Mouse (Mus musculus) hindbrain, embryonic 11.5 days (tissue): ENCODE results near the gene Togaram2. TPM values are rescaled to one million over a fixed set of nuclear protein-coding genes. Genes with fewer than 3 reads are reported as not detected.

Experiments
- ATAC-seq: fragments of 200-750 bp; cut with Nextera tagmentation; 2 replicates; pipeline ENCODE4 v1.8.0; 2017; ENCODE audit warnings: mild to moderate bottlenecking, moderate TSS enrichment, moderate library complexity; ENCODE audit not compliant: low FRiP score
- DNase-seq: peaks from one replicate; pipeline ENCODE4 v3.0.0-alpha.2; 2015; ENCODE audit warnings: low spot score
- H3K27ac ChIP-seq: fragments of 300-500 bp; sonication (generic); 2 replicates; pipeline ENCODE4 v1.5.1; 2014; ENCODE audit warnings: mild to moderate bottlenecking, low read depth, low read length
- H3K27me3 ChIP-seq: fragments of 300-500 bp; sonication (generic); 2 replicates; pipeline ENCODE4 v1.6.1; 2014; ENCODE audit warnings: mild to moderate bottlenecking, low read length, moderate library complexity, mixed read lengths; ENCODE audit not compliant: control insufficient read depth, insufficient read depth
- H3K36me3 ChIP-seq: fragments of 300-500 bp; sonication (generic); 2 replicates; pipeline ENCODE4 v1.6.1; 2014; ENCODE audit warnings: mild to moderate bottlenecking, low read length, moderate library complexity, mixed read lengths; ENCODE audit not compliant: control insufficient read depth, insufficient read depth
- H3K4me1 ChIP-seq: fragments of 300-500 bp; sonication (generic); replicated peaks from 2 replicates; pipeline ENCODE4 v1.6.1; 2014; ENCODE audit warnings: low read length, mixed read lengths; ENCODE audit not compliant: control insufficient read depth, insufficient read depth
- H3K4me2 ChIP-seq: fragments of 300-500 bp; sonication (generic); replicated peaks from 2 replicates; pipeline ENCODE4 v1.6.1; 2014; ENCODE audit warnings: mild to moderate bottlenecking, low read depth, low read length
- H3K4me3 ChIP-seq: fragments of 300-500 bp; sonication (generic); 2 replicates; pipeline ENCODE4 v1.5.1; 2014; ENCODE audit warnings: low read depth, low read length
- H3K9ac ChIP-seq: fragments of 300-500 bp; sonication (generic); 2 replicates; pipeline ENCODE4 v1.6.1; 2014; ENCODE audit warnings: low read depth, low read length
- H3K9me3 ChIP-seq: fragments of 300-500 bp; sonication (generic); 2 replicates; pipeline ENCODE4 v1.6.1; 2016; ENCODE audit warnings: low read length; ENCODE audit not compliant: control insufficient read depth
- WGBS: fragments of 180-500 bp; shearing (Covaris S2); extraction: QIAGEN DNeasy Blood & Tissue Kit; methylation state at CpG from one replicate; pipeline ENCODE4 v1.1.7; 2014; 5-methylcytosine and 5-hydroxymethylcytosine counted together
- polyA plus RNA-seq: library from polyadenylated mRNA; unstranded; fragments of >200 nt; fragmentation: Nextera tagmentation; extraction: Ambion mirVana; gene quantifications from 2 replicates; pipeline ENCODE4 v1.2.1, GENCODE M21; 2014

Togaram2 gene
- polyA plus RNA-seq, 1 experiment from 2014 or later: not detected

DNA sequence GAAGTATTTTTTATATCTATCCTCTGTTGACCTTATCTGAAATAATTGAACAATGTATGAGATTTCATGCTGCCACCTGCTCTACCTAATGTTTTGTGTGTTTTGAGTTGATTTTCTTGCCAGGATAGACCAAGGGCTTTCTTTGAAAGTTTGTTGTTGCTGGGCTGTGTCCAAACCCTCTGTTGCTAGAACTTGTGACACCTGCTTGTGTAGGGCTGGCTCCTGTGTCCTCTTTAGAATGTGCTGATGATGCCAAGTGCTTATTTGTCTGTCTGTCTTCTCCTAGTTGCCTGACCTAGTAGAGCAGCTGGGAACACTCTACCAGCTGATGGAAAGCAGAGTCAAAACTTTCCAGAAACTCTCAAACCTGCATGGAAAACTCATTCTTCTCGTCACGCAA lies 20.6 kb upstream of the Togaram2 start:
- Histone ChIP-seq H3K4me1 (no peaks in the 10 kb centered on the region), H3K36me3 (peaks cover 4% of the 10 kb centered on the region; the same call in 1 of the 2 replicates), H3K9me3 (no peaks in the 10 kb centered on the region), H3K27me3 (no peaks in the 10 kb centered on the region), H3K27ac (no peak overlapping the region), H3K4me3 (no peak overlapping the region), H3K9ac (no peak overlapping the region), H3K4me2 (no peak overlapping the region)
- no peak for DNase-seq
- ATAC-seq: no peak
- 93% methylated on average over 2 of the region's 2 CpGs for WGBS

DNA sequence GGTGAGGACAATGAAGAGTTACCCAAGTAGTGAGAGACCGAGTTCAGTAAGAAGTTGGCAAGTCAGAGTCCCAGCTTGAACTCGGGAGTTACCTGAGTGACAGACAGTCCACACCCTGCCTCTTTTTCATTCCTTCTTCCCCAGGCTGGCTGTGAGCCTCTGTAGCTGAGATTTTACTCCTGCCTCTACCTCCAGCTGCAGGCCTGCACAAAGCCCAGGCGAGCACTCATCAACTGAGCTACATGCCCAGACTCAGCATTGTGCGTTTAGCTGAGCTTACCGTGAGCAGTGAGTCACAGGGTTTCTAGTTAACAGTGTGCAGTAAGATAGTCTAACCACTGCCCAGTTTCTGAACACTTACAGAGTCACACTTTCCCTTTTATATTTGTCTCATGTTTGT lies 20.1 kb upstream of the Togaram2 start:
- no peaks in the 10 kb centered on the region for H3K27me3 ChIP-seq
- no peak overlapping the region for H3K27ac ChIP-seq
- H3K4me1 ChIP-seq: no peaks in the 10 kb centered on the region
- no peak overlapping the region for H3K4me2 ChIP-seq
- ATAC-seq (no peak), DNase-seq (no peak)
- no peak overlapping the region for H3K9ac ChIP-seq
- H3K36me3 ChIP-seq: peaks cover 4% of the 10 kb centered on the region; the same call in 1 of the 2 replicates
- no peak overlapping the region for H3K4me3 ChIP-seq
- no peaks in the 10 kb centered on the region for H3K9me3 ChIP-seq
- 90% methylated on average over 5 of the region's 5 CpGs for WGBS

DNA sequence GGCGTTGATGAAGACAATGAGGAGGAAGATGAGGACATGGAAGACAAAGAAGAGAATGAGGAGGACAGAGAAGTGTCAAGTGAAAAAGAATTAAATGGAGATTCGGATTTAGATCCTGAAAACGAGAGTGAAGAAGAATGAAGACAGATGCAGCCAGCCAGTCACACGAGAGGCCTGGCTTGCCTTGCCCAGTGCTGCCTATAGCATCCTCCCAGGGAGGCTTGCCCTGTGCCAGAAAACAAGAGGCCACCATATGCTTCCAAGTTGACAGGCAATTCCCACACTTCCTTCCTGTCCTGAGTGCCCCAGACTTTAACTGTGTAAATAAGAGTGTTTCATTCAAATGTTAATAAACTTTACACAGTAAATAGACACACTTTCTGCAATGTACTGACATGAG lies 15.5 kb upstream of the Togaram2 start:
- ATAC-seq (no peak), DNase-seq (no peak)
- Histone ChIP-seq H3K27me3 (no peaks in the 10 kb centered on the region), H3K4me3 (no peak overlapping the region), H3K36me3 (no peaks in the 10 kb centered on the region), H3K4me1 (no peaks in the 10 kb centered on the region), H3K27ac (no peak overlapping the region), H3K9me3 (no peaks in the 10 kb centered on the region), H3K9ac (no peak overlapping the region), H3K4me2 (no peak overlapping the region)
- 88% methylated on average over 4 of the region's 4 CpGs for whole genome bisulfite sequencing

DNA sequence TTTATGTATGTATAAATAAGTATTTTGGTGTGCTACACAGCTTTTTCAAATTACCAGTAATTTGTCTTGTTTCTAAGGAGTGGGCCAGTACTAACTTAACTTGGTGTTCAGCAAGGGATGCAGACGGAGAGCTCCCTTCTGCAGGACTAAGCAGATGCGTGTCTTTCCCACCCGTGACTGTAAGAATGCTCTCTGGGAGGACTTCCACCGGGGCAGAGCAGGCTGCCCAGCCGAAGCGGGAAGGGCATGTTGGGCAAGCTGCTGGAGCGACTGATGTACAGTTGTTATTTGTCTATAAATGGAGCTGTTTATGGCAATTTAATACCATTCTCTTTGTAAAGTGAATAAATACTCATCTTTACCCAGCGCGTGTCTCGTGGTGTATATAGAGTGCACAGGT lies 14.4 kb upstream of the Togaram2 start:
- Histone ChIP-seq H3K27me3 (no peaks in the 10 kb centered on the region), H3K36me3 (no peaks in the 10 kb centered on the region), H3K9ac (no peak overlapping the region), H3K4me1 (no peaks in the 10 kb centered on the region), H3K9me3 (no peaks in the 10 kb centered on the region), H3K4me2 (no peak overlapping the region), H3K27ac (no peak overlapping the region), H3K4me3 (no peak overlapping the region)
- DNase-seq (no peak), ATAC-seq (no peak)
- 94% methylated on average over 10 of the region's 10 CpGs for WGBS

DNA sequence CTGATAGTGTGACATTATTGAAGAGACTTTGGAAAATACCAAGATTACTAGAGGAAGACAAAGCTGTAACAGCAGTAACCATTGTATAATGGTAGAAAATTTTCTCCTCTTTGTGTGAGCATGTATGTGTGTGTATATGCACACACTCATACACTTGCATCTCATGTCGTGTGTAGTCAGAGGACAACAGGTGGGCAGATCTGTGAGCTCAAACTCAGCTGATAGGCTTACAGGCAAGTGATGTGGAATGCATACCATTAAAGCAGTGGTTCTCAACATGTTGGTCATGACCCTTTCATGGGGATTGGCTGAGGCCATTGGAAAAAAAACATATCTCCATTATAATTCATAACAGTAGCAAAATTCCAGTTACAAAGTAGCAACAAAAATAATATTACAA lies 12.7 kb upstream of the Togaram2 start:
- Histone ChIP-seq H3K36me3 (no peaks in the 10 kb centered on the region), H3K4me1 (no peaks in the 10 kb centered on the region), H3K4me3 (no peak overlapping the region), H3K9ac (no peak overlapping the region), H3K27me3 (no peaks in the 10 kb centered on the region), H3K9me3 (no peaks in the 10 kb centered on the region), H3K27ac (no peak overlapping the region), H3K4me2 (no peak overlapping the region)
- WGBS: 53% methylated on average over 1 of the region's 1 CpGs
- no peak for ATAC-seq
- no peak for DNase-seq

DNA sequence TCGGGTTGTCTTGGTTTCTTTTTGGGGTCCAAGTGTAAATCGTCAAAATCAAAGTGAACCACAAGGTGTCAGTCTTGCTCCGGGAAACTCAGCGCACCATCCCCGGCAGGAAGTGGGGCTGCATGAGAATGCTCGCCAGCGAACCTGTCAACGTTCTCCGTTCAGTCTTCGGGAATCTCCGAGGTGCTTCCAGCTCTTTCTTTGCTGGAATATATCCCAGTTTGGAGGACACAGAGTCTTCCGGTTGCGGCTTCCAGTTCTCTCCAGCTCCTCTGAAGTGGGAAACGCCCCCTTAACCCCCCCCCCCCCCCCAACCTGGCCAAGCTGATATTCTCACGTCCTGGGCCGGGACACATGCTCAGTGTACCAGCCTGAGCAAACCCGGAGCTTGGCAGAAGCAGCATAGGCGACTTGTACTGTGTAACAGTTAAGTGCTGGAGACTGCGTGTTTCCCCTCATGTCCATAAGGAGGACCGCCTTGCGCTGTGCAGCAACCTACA lies 10.3 kb upstream of the Togaram2 start:
- H3K9me3 ChIP-seq: no peaks in the 10 kb centered on the region
- WGBS: 11% methylated on average over 21 of the region's 21 CpGs
- peak overlapping the region; percentile 42 for H3K4me2 ChIP-seq
- no peaks in the 10 kb centered on the region for H3K36me3 ChIP-seq
- H3K4me1 ChIP-seq: no peaks in the 10 kb centered on the region
- no peak overlapping the region for H3K27ac ChIP-seq
- no peaks in the 10 kb centered on the region for H3K27me3 ChIP-seq
- ATAC-seq (peak; percentile 73), DNase-seq (peak; percentile 84)
- peak overlapping the region; percentile 24; the same call in 1 of the 2 replicates for H3K4me3 ChIP-seq
- peak overlapping the region; percentile 13; the same call in 1 of the 2 replicates for H3K9ac ChIP-seq

DNA sequence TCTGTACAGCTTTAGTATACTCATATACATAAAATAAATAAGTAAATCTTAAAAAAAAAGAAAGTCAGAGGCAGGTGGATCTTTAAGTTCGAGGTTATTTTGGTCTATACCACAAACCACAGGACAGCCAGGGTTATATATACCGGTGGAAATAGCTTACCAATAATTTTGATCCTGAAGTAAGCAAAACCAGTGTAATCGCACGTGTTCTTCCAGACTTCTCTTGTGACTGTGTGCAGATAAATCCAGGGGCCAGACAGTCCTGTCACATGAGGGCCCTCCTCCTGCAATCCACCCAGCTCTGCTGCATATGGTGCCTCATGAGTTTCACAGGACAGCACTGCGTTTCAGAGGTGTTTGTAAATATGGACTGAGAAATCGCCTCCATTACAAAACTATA lies 9.6 kb upstream of the Togaram2 start:
- WGBS: 86% methylated on average over 6 of the region's 6 CpGs
- no peak for DNase-seq
- no peak overlapping the region for H3K27ac ChIP-seq

DNA sequence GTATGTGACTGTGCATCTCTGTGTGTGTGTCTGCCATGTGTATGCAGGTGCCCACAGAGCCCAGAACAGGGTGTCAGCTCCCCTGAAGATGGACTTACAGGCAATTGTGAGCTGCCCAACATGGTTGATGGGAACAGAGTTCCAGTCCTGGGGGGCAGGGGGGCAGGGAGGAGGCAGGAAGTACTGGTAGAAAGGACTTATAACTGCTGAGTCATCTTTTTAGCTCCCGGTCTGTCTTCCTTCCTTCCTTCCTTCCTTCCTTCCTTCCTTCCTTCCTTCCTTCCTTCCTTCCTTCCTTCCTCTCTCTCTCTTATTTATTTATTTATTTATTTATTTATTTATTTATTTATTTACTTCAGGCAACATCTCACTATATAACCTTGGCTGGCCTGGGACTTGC lies 8.9 kb upstream of the Togaram2 start:
- H3K36me3 ChIP-seq: no peaks in the 10 kb centered on the region
- H3K4me3 ChIP-seq: no peak overlapping the region
- ATAC-seq (no peak), DNase-seq (no peak)
- H3K4me2 ChIP-seq: no peak overlapping the region
- no peaks in the 10 kb centered on the region for H3K4me1 ChIP-seq
- no peak overlapping the region for H3K9ac ChIP-seq
- no peak overlapping the region for H3K27ac ChIP-seq
- H3K9me3 ChIP-seq: no peaks in the 10 kb centered on the region
- H3K27me3 ChIP-seq: no peaks in the 10 kb centered on the region
- WGBS: 80% methylated on average over 1 of the region's 1 CpGs

More for the DNA sequence above, 9.6 kb upstream of the Togaram2 start:
- Histone ChIP-seq H3K4me2 (no peak overlapping the region), H3K4me1 (no peaks in the 10 kb centered on the region), H3K9me3 (no peaks in the 10 kb centered on the region), H3K9ac (no peak overlapping the region), H3K4me3 (no peak overlapping the region), H3K36me3 (no peaks in the 10 kb centered on the region), H3K27me3 (no peaks in the 10 kb centered on the region)
- ATAC-seq: no peak

DNA sequence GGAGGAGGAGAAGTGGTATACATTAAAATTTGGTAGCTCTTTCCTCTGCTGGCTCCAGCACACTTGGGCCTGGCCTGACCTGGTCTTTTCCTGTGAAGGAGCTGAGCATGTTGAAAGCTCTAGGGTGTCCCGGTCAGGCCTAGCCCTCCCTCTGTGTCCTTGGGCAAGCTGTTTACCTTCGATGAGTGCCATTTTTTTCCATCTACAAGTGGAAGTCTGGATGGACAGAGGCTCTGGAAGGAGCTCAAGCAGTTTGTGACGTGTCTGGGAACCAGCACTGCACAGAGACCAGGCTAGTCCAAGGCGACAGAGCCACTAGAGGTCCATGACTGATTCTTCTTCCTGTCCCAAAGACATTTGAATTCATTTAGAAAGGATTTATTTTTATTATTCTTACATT lies 7.9 kb upstream of the Togaram2 start:
- H3K9ac ChIP-seq: no peak overlapping the region
- no peak for DNase-seq
- no peak overlapping the region for H3K4me3 ChIP-seq
- no peaks in the 10 kb centered on the region for H3K36me3 ChIP-seq
- ATAC-seq: no peak
- no peak overlapping the region for H3K4me2 ChIP-seq
- no peaks in the 10 kb centered on the region for H3K9me3 ChIP-seq
- H3K27ac ChIP-seq: no peak overlapping the region
- WGBS: 82% methylated on average over 4 of the region's 4 CpGs
- H3K27me3 ChIP-seq: no peaks in the 10 kb centered on the region
- no peaks in the 10 kb centered on the region for H3K4me1 ChIP-seq
